Mouse (Mus musculus) hindbrain, embryonic 14.5 days (tissue): ENCODE results near the gene Mmp14. TPM values are rescaled to one million over a fixed set of nuclear protein-coding genes. Genes with fewer than 3 reads are reported as not detected.

ENCODE experiments used
- ATAC-seq: fragments of 200-750 bp; cut with Nextera tagmentation; 2 replicates; pipeline ENCODE4 v1.8.0; 2017; ENCODE audit warnings: moderate number of reproducible peaks, mild to moderate bottlenecking, moderate TSS enrichment, moderate library complexity; ENCODE audit not compliant: low FRiP score
- DNase-seq: peaks from one replicate; pipeline ENCODE4 v3.0.0-alpha.2; 2015; ENCODE audit warnings: low spot score
- H3K27ac ChIP-seq: fragments of 300-500 bp; sonication (generic); 2 replicates; pipeline ENCODE4 v1.5.1; 2014; ENCODE audit warnings: mild to moderate bottlenecking, moderate library complexity
- H3K27me3 ChIP-seq: fragments of 300-500 bp; sonication (generic); 2 replicates; pipeline ENCODE4 v1.6.1; 2014; ENCODE audit warnings: mild to moderate bottlenecking, low read length, mixed read lengths; ENCODE audit not compliant: control insufficient read depth, insufficient read depth
- H3K36me3 ChIP-seq: fragments of 300-500 bp; sonication (generic); replicated peaks from 2 replicates; pipeline ENCODE4 v1.6.1; 2014; ENCODE audit not compliant: control insufficient read depth, insufficient read depth
- H3K4me1 ChIP-seq: fragments of 300-500 bp; sonication (generic); replicated peaks from 2 replicates; pipeline ENCODE4 v1.6.1; 2014; ENCODE audit warnings: antibody characterized with exemption, low read length, mixed read lengths; ENCODE audit not compliant: control insufficient read depth, insufficient read depth
- H3K4me2 ChIP-seq: fragments of 300-500 bp; sonication (generic); replicated peaks from 2 replicates; pipeline ENCODE4 v1.6.1; 2014; ENCODE audit warnings: mild to moderate bottlenecking, moderate library complexity
- H3K4me3 ChIP-seq: fragments of 300-500 bp; sonication (generic); replicated peaks from 2 replicates; pipeline ENCODE4 v1.5.1; 2014; ENCODE audit warnings: mild to moderate bottlenecking, low read length
- H3K9ac ChIP-seq: fragments of 300-500 bp; sonication (generic); 2 replicates; pipeline ENCODE4 v1.6.1; 2014
- H3K9me3 ChIP-seq: fragments of 300-500 bp; sonication (generic); 2 replicates; pipeline ENCODE4 v1.6.1; 2016; ENCODE audit warnings: low read length; ENCODE audit not compliant: control insufficient read depth
- WGBS: fragments of 180-500 bp; shearing (Covaris S2); extraction: QIAGEN DNeasy Blood & Tissue Kit; methylation state at CpG from one replicate; pipeline ENCODE4 v1.1.7; 2014; 5-methylcytosine and 5-hydroxymethylcytosine counted together
- polyA plus RNA-seq: library from polyadenylated mRNA; unstranded; fragments of >200 nt; fragmentation: Nextera tagmentation; extraction: Ambion mirVana; gene quantifications from 2 replicates; pipeline ENCODE4 v1.2.1, GENCODE M21; 2014

Gene Mmp14
- polyA plus RNA-seq, 1 experiment from 2014 or later, result 43.6 TPM

DNA sequence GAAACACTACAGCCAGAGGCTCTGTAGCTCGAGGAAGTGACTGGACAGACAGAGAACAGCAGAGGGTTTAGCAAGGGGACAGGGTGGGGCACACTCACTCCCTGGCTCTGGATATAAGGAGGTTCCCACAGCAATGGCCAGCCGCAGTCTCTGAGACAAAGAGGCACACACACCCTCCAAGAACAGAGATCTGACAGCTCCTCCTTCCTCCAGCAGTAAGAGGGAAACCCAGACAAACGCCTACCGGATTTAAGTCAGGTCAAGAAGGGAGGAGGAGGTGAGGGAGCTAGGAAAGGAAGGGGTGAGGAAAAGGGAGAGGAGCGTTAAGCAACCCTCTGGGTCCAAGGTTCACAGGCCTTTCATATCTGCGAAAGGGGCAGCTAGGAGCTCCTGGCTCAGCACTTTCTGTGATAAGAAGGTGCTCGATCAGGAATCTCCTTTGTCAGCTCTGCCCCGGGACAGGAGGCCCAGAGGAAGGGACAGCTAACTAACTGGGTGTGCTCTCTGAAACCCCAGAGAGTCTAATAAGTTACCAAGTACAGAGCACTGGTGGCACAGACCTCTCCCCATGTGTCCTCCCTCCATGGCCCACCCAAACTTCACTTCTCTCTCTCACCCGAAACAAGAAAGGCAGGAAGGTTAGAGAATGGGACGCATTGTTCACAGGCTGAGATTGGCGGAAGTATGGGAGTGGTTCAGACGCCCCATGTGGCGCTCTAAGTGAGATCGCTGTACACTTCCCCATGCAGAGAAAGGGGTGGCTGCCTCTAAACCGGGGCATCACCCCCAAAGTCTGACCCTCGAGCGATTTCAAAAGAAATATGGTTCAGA, 21.2 kb upstream of the Mmp14 start:
- WGBS, result 39% methylated on average over 17 of the region's 17 CpGs
- H3K36me3 ChIP-seq, result no peaks in the 10 kb centered on the region
- ATAC-seq, result no peak
- H3K4me1 ChIP-seq, result no peaks in the 10 kb centered on the region
- H3K4me2 ChIP-seq, result peak overlapping the region; percentile 18; the same call in 1 of the 2 replicates
- no peak for DNase-seq
- no peaks in the 10 kb centered on the region for H3K9me3 ChIP-seq
- H3K27ac ChIP-seq, result peak overlapping the region; percentile 59; the same call in 1 of the 2 replicates
- peaks cover 21% of the 10 kb centered on the region for H3K27me3 ChIP-seq
- H3K9ac ChIP-seq, result 0 out of 2 replicates have a peak overlapping the region, but pooled peaks have one; percentile 18
- H3K4me3 ChIP-seq, result no peak overlapping the region

DNA sequence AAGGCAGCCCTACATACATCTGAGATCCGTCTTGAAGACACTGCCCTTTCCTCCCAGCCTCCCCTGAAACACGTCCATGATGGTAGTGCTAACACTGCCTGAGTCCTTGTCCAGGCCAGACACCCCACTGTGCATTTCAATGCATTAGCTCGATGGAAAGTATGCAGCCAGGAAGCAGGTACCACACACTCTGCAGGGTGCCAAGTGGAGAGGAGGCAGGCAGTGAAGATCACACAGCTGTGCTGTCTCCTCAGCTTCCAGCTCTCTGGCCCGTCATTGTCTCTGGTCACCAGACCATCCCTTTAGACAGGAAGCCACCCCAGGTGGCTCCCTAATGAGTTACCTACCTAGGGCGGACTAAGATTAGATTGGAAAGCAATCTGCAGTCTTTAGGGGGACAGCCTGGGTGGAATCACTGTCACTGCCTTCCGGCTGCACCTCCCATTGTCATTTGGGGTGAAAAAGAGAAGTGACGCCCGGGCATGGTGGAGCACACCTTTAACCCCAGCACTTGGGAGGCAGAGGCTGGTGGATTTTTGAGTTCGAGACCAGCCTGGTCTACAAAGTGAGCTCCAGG, 19.3 kb upstream of the Mmp14 start:
- Histone ChIP-seq H3K4me1 (no peaks in the 10 kb centered on the region), H3K27ac (no peak overlapping the region), H3K9ac (no peak overlapping the region), H3K4me3 (no peak overlapping the region), H3K4me2 (no peak overlapping the region), H3K36me3 (no peaks in the 10 kb centered on the region), H3K27me3 (peaks cover 33% of the 10 kb centered on the region), H3K9me3 (no peaks in the 10 kb centered on the region)
- DNase-seq, result no peak
- ATAC-seq, result no peak
- WGBS, result 36% methylated on average over 9 of the region's 9 CpGs

DNA sequence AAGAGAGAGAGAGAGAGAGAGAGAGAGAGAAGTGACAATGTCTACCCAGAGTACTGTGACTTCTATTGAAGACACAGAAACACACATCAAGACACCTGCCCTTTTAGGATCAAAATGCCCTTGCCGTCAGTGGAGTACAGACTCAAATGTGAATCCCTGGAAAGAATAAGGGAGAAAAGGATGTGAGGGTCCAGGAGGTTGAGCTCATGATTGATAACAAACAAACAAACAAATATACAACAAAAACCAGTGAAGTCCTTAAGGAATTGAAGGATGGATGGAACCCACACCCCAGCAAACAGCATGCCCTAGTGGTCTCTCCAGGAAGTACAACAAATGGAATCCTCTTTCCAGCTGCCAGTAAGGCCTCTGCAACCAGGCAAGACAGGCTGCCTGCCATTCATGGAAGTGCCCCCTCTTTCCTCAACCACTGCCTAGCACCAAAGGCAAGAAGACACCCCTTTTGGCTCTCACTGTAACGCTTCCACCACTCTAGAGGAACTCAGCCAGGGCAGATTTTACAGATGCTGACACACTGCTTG, 18.7 kb upstream of the Mmp14 start:
- Histone ChIP-seq H3K4me1 (no peaks in the 10 kb centered on the region), H3K9me3 (no peaks in the 10 kb centered on the region), H3K4me3 (no peak overlapping the region), H3K4me2 (no peak overlapping the region), H3K9ac (no peak overlapping the region), H3K27ac (0 out of 2 replicates have a peak overlapping the region, but pooled peaks have one; percentile 41), H3K27me3 (peaks cover 39% of the 10 kb centered on the region), H3K36me3 (no peaks in the 10 kb centered on the region)
- ATAC-seq (no peak), DNase-seq (peak; percentile 66)
- 53% methylated on average over 2 of the region's 2 CpGs for WGBS

DNA sequence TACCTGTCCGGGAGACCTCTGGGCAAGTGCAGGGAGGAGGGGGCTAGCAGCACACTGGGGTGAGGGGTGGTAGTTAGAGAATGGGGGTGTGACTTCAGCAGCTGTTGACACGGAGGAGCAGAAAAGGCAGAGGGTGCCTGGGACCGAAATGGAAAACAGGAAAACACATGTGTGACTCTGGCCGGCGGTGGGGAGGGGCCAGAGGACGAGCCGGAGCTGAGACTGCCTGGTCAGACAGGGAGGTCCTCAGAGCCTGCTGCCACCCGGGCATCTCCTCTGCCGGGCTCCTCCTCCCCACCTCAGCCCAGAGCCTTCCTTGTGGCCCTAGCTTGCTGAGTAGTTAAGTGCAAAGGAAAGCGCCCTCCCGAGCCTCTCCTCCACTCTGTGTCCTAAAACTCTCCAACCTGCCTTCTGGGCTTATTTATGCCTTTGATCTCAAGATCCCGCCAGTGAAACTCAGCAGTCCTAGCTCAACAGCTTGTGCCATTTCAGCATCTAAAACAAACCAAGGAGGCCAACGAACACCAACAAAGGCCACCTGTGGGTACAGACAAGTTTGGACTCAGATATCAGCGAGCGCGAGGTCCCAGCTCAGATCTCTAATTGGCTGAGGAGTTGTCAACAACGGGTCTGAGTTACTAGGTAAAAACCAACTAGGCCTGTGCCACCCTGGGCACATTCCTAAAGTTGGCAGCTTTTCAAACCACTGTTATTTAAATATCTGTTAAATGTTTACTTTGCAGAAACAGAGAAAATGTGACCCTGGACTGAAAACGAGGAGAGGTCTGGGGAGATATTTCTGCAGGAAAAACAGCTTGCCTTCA, 17.3 kb upstream of the Mmp14 start:
- peak overlapping the region; percentile 17 for H3K4me2 ChIP-seq
- no peak overlapping the region for H3K9ac ChIP-seq
- DNase-seq (no peak), ATAC-seq (no peak)
- H3K27me3 ChIP-seq, result peaks cover 47% of the 10 kb centered on the region
- no peak overlapping the region for H3K27ac ChIP-seq
- no peak overlapping the region for H3K4me3 ChIP-seq
- H3K9me3 ChIP-seq, result no peaks in the 10 kb centered on the region
- H3K36me3 ChIP-seq, result no peaks in the 10 kb centered on the region
- H3K4me1 ChIP-seq, result no peaks in the 10 kb centered on the region
- 14% methylated on average over 18 of the region's 18 CpGs for WGBS

DNA sequence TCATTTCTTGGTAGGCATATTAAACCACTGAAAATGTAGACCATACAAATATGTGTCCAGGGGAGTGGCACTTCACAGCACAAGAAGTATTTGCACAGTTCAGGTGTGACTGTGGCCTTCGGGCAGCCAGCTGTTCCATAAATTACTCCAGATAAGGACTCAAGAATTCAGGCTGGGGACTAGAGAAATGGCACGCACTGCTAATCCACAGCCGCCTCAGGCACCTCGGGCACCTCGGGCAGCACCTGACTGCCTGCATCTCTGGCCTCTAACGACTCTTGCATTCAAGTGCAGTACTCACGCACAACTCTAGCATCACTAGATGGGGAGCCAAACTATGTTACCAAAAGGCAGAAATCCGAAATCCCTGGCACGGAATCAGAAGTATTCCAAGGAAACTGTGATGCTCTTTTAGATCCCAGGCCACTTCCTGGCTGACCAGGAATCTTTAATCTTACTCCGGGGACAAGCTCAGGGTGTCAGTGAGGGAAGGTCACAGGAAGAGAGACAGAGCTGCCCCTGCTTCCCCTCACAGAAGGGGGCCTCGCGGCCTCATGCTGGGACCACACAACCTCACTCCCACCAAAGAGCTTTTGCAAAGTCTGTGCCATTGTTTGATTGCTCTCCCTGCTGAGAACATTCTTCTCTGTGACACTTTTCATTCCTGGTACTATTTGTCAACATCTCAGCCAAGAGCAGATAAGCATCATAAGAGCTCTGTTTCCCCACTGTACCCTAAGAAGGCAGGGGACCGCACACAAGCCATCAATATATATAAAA, 16.0 kb upstream of the Mmp14 start:
- no peaks in the 10 kb centered on the region for H3K4me1 ChIP-seq
- ATAC-seq, result no peak
- no peak for DNase-seq
- no peak overlapping the region for H3K27ac ChIP-seq
- WGBS, result 7% methylated on average over 13 of the region's 13 CpGs
- H3K4me2 ChIP-seq, result no peak overlapping the region
- no peak overlapping the region for H3K9ac ChIP-seq
- H3K4me3 ChIP-seq, result no peak overlapping the region
- peaks cover 47% of the 10 kb centered on the region for H3K27me3 ChIP-seq
- H3K9me3 ChIP-seq, result no peaks in the 10 kb centered on the region
- H3K36me3 ChIP-seq, result no peaks in the 10 kb centered on the region

DNA sequence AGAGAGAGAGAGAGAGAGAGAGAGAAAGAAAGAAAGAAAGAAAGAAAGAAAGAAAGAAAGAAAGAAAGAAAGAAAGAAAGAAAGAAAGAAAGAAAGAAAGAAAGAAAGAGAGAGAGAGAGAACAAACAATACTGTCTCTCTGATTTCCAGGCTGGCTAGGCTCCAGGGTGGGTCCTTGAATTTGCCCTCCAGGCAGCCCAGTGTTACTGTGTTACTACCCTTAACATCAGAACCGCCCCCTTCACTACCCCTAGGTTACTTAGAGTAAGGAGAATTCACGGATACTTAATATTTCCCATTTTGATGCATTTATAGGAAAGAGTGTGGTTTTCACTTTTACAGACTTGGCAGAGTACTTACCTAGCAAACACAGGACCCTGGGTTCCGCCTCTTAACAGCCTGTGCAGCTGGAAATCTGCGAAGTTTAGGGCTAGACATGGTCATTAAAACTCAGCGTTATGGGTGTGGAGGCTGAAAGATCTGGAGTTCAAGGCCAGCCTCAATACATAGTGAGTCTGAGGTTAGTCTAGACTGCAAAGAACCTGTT, 15.1 kb upstream of the Mmp14 start:
- no peak overlapping the region for H3K27ac ChIP-seq
- H3K4me2 ChIP-seq, result no peak overlapping the region
- H3K9me3 ChIP-seq, result no peaks in the 10 kb centered on the region
- no peak overlapping the region for H3K4me3 ChIP-seq
- ATAC-seq, result no peak
- no peaks in the 10 kb centered on the region for H3K36me3 ChIP-seq
- no peaks in the 10 kb centered on the region for H3K4me1 ChIP-seq
- 28% methylated on average over 5 of the region's 5 CpGs for WGBS
- DNase-seq, result no peak
- H3K27me3 ChIP-seq, result peaks cover 47% of the 10 kb centered on the region
- no peak overlapping the region for H3K9ac ChIP-seq

DNA sequence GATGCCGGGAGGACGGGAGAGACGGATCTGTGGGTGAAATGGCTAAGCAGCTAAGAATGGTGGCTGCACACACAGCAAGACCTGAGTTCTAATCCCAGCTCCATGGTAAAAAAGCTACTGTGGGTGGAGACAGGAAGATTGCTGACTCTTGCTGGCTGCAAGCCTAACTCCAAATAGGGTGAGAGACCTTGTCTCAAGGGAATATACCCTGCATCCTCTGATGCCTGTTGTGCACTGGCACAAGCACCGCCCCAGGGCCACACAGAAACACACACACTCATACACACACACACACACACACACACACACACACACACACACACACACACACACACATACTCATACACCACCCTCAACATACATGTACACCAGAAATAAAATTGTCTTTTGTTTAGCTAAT, 14.6 kb upstream of the Mmp14 start:
- H3K27me3 ChIP-seq, result peaks cover 47% of the 10 kb centered on the region
- no peak for DNase-seq
- 58% methylated on average over 4 of the region's 4 CpGs for WGBS

DNA sequence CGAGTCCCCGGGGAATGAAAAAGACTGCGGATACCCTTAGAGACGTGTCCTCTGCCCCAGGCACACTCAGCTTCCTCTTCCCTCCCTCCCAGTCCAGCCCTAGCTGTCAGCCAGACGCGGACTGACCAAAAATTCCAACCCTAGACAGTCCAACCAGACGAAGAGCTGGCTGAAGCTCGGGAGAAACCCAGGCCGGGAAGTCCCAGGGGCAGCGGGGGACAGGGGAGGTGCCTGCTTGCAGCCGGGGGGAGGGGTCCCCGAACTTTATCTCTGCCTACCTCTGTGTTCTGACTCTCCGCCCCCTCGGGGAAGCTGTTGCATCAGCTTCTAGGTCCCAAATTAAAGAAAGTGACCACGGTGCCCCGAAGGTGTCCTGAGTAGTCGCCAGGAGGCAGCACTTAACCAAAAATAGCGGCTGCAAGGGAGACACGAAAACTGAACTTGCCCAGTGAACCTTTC, 13.8 kb upstream of the Mmp14 start, which contains the start of gene Slc7a7:
Slc7a7 (minus strand) TSS at position 158 of the 459 bp plus-strand sequence.
- DNase-seq (no peak), ATAC-seq (no peak)
- Histone ChIP-seq H3K27me3 (peaks cover 47% of the 10 kb centered on the region), H3K4me1 (no peaks in the 10 kb centered on the region), H3K4me2 (0 out of 2 replicates have a peak within 1 kb of the TSS, but pooled peaks have one; percentile 9), H3K36me3 (no peaks in the 10 kb centered on the region), H3K4me3 (no peak within 1 kb of the TSS), H3K9me3 (no peaks in the 10 kb centered on the region), H3K27ac (no peak within 1 kb of the TSS), H3K9ac (no peak within 1 kb of the TSS)
- 5% methylated on average over 19 of the region's 19 CpGs for WGBS

More for the DNA sequence above, 14.6 kb upstream of the Mmp14 start:
- H3K36me3 ChIP-seq, result no peaks in the 10 kb centered on the region
- no peak overlapping the region for H3K4me2 ChIP-seq
- ATAC-seq, result no peak
- no peaks in the 10 kb centered on the region for H3K9me3 ChIP-seq
- H3K9ac ChIP-seq, result no peak overlapping the region
- H3K27ac ChIP-seq, result no peak overlapping the region
- H3K4me1 ChIP-seq, result no peaks in the 10 kb centered on the region
- H3K4me3 ChIP-seq, result no peak overlapping the region
